Mouse (Mus musculus) bone marrow, adult 2 months (tissue): ENCODE results near the gene Unc93a2.
"Not testable (repeated sequence)": the region's sequence is repeated elsewhere in the genome, so short reads cannot be mapped to it uniquely, and the experiment has no call there.

ENCODE experiments used
- CTCF ChIP-seq: fragments of 200-500 bp; IDR thresholded peaks from 2 replicates; pipeline ENCODE4 v1.5.1; 2011; ENCODE audit warnings: low read length, control low read depth; ENCODE audit not compliant: control insufficient read depth, insufficient read depth
- POLR2A ChIP-seq: fragments of 200-500 bp; IDR thresholded peaks from 2 replicates; pipeline ENCODE4 v1.6.1; 2011; ENCODE audit warnings: low read depth, mild to moderate bottlenecking, control low read depth, low read length, borderline replicate concordance; ENCODE audit not compliant: control insufficient read depth

GRCm38 (mm10) chr17:7315693-7316382 is 69.4 kb downstream of the Unc93a2 start:
- TF ChIP-seq CTCF, POLR2A: not testable (repeated sequence)
